Mouse (Mus musculus): ENCODE results near the gene Vmn2r106. TPM values are rescaled to one million over a fixed set of nuclear protein-coding genes. Genes with fewer than 3 reads are reported as not detected.

Gene Vmn2r106
- not detected in 2 replicates for polyA plus RNA-seq (2015; fragmentation: Nextera tagmentation; extraction: Ambion mirVana)

DNA sequence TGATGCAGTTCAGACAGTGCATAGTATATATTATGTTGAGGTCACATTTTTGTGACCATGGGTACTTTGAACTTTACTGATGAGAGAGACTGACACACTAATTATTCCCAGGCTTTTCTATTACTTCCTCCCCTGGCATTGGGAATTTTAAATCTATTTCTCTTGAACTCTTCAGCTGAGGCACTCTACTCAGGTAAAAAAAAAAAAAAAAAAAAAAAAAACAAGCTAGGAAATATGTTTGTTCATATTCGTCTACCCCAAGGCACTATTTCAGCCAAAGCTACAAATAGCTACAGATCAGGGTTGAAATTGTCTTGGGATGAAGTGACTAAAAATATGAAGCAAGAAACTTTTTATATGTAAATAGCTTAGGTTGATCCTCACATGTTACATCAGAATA, at the start of gene Vmn2r106:
Gene Vmn2r106, minus strand, starts transcription at position 101 of the 400 bp plus-strand sequence.
- 65% methylated on average over 1 of the region's 1 CpGs for WGBS
- no peak within 1 kb of the TSS for H3K9ac ChIP-seq (ENCODE audit: low read depth, low read length)
- ATAC-seq, result no peak

DNA sequence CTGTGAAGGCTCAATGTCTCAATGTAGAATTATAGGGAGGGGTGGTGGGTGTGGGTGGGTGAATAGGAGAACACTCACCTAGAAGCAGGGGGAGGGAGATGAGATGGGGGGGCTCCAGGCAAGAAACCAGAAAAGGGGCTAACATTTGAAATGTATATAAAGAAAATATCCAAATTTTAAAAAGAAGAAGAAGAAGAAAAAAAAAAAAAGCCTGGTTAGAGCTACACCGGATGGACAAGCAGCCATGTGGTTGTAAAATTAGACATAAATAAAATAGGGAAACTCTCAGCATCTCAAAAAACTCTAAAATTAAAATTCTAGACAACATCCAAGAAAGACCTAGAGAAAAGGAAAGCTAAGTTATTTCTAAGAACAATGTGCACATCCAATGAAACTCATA, 20.4 kb upstream of the Vmn2r106 start:
- Histone ChIP-seq H3K4me2 (ENCODE audit: low read depth, low read length) (no peak overlapping the region), H3K4me3 (ENCODE audit: low read length) (no peak overlapping the region), H3K27ac (ENCODE audit: low read length) (no peak overlapping the region), H3K4me1 (ENCODE audit: control insufficient read depth, insufficient read depth, low read length) (no peaks in the 10 kb centered on the region), H3K9ac (ENCODE audit: low read depth, low read length) (no peak overlapping the region), H3K36me3 (ENCODE audit: control insufficient read depth, insufficient read depth, low read length) (no peaks in the 10 kb centered on the region), H3K9me3 (ENCODE audit: control insufficient read depth, low read length) (no peaks in the 10 kb centered on the region), H3K27me3 (replicated peaks; ENCODE audit: control insufficient read depth, insufficient read depth, low read length) (no peaks in the 10 kb centered on the region)
- 92% methylated on average over 1 of the region's 1 CpGs for WGBS
- no peak for ATAC-seq

More for the DNA sequence above, at the start of gene Vmn2r106:
- Histone ChIP-seq H3K36me3 (ENCODE audit: control insufficient read depth, insufficient read depth, low read length) (no peaks in the 10 kb centered on the region), H3K27ac (ENCODE audit: low read length) (no peak within 1 kb of the TSS), H3K27me3 (replicated peaks; ENCODE audit: control insufficient read depth, insufficient read depth, low read length) (no peaks in the 10 kb centered on the region), H3K9me3 (ENCODE audit: control insufficient read depth, low read length) (no peaks in the 10 kb centered on the region), H3K4me3 (ENCODE audit: low read length) (no peak within 1 kb of the TSS), H3K4me2 (ENCODE audit: low read depth, low read length) (no peak within 1 kb of the TSS), H3K4me1 (ENCODE audit: control insufficient read depth, insufficient read depth, low read length) (no peaks in the 10 kb centered on the region)

DNA sequence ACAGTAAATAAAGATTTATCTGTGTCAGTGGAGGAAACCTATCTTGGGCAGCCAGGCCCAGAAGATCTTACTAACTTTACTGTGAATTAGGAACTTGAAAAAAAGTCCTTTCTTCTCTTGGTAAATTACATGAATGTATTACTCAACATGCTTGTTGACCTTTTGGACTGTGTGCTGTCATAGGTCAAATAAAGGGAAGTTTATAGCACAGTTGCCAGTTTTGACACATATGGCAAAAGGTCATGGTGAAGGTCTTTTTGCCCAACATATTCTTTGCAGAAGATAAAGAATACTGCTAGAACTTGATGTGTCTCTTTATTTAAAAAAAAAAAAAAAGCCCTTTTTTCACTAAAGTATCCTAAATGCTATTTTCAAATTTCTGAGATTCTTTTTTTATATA, 1.6 kb upstream of the Vmn2r106 start:
- no peaks in the 10 kb centered on the region for H3K4me1 ChIP-seq (ENCODE audit: control insufficient read depth, insufficient read depth, low read length)
- no peaks in the 10 kb centered on the region for H3K36me3 ChIP-seq (ENCODE audit: control insufficient read depth, insufficient read depth, low read length)
- H3K9me3 ChIP-seq (ENCODE audit: control insufficient read depth, low read length), result no peaks in the 10 kb centered on the region
- ATAC-seq, result no peak
- no peak overlapping the region for H3K4me3 ChIP-seq (ENCODE audit: low read length)
- no peak overlapping the region for H3K27ac ChIP-seq (ENCODE audit: low read length)
- no peak overlapping the region for H3K4me2 ChIP-seq (ENCODE audit: low read depth, low read length)
- H3K9ac ChIP-seq (ENCODE audit: low read depth, low read length), result no peak overlapping the region
- no peaks in the 10 kb centered on the region for H3K27me3 ChIP-seq (replicated peaks; ENCODE audit: control insufficient read depth, insufficient read depth, low read length)

DNA sequence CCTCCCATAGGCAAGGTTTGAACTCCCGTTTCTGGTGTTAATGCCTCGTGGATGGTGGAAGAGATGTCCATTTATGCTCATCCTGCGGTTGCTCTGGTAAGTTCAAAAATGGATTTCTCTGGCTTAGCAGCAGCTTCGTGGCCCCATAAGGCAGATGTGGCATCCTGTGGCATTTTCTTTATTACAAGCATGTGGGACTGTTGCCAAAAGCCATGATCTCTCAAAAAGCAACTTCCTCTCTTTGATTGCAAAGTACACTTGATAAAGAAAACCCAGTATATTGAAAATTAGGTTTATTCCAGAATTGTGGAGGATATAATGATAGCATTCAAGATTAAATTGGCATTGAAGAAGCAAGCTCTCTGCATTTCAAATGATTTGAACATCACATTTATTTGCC, 29.8 kb downstream of the Vmn2r106 start:
- ATAC-seq, result no peak
- Histone ChIP-seq H3K4me3 (ENCODE audit: low read length) (no peak overlapping the region), H3K4me1 (ENCODE audit: control insufficient read depth, insufficient read depth, low read length) (no peaks in the 10 kb centered on the region), H3K36me3 (ENCODE audit: control insufficient read depth, insufficient read depth, low read length) (no peaks in the 10 kb centered on the region), H3K9ac (ENCODE audit: low read depth, low read length) (no peak overlapping the region), H3K9me3 (ENCODE audit: control insufficient read depth, low read length) (no peaks in the 10 kb centered on the region), H3K27me3 (replicated peaks; ENCODE audit: control insufficient read depth, insufficient read depth, low read length) (no peaks in the 10 kb centered on the region), H3K4me2 (ENCODE audit: low read depth, low read length) (no peak overlapping the region), H3K27ac (ENCODE audit: low read length) (no peak overlapping the region)
- WGBS, result 72% methylated on average over 4 of the region's 4 CpGs

DNA sequence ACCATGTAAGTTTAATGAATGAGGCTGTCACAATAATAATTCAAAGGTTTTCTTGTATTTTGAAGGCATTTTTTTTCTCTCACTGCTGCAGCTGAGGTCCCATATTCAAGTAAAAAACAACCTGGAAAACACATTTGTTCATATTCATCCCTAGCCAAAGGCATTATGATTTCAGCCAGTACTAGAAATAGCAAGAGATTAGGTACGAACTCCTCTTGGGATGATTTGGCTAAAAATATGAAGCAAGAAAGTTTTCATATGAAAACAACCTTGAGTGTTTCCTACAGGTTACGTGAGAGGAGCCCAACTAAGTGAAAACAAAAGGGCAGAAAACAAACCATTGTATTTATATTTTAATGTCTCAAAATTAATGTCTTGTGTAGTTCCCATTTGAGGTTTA, 50.4 kb downstream of the Vmn2r106 start, which contains the start of gene Vmn2r105:
Gene Vmn2r105, minus strand, starts transcription at position 101 of the 400 bp plus-strand sequence.
- H3K4me2 ChIP-seq (ENCODE audit: low read depth, low read length), result no peak within 1 kb of the TSS
- no peak within 1 kb of the TSS for H3K4me3 ChIP-seq (ENCODE audit: low read length)
- H3K27me3 ChIP-seq (replicated peaks; ENCODE audit: control insufficient read depth, insufficient read depth, low read length), result no peaks in the 10 kb centered on the region
- 72% methylated on average over 2 of the region's 2 CpGs for WGBS
- H3K9ac ChIP-seq (ENCODE audit: low read depth, low read length), result no peak within 1 kb of the TSS
- no peak for ATAC-seq
- H3K36me3 ChIP-seq (ENCODE audit: control insufficient read depth, insufficient read depth, low read length), result no peaks in the 10 kb centered on the region
- no peaks in the 10 kb centered on the region for H3K4me1 ChIP-seq (ENCODE audit: control insufficient read depth, insufficient read depth, low read length)
- no peak within 1 kb of the TSS for H3K27ac ChIP-seq (ENCODE audit: low read length)
- H3K9me3 ChIP-seq (ENCODE audit: control insufficient read depth, low read length), result no peaks in the 10 kb centered on the region

Other genes starting within 250 kb of the Vmn2r106 start
- not detected in 2 replicates for gene Vmn2r104, start 237.2 kb downstream of the Vmn2r106 start, polyA plus RNA-seq (2015; fragmentation: Nextera tagmentation; extraction: Ambion mirVana)
- not detected in 2 replicates for gene Fpr-rs7, start 171.3 kb downstream of the Vmn2r106 start, polyA plus RNA-seq (2015; fragmentation: Nextera tagmentation; extraction: Ambion mirVana)
- not detected in 2 replicates for gene Fpr-rs6, start 102.5 kb downstream of the Vmn2r106 start, polyA plus RNA-seq (2015; fragmentation: Nextera tagmentation; extraction: Ambion mirVana)
- not detected in 2 replicates for gene Vmn2r105, start 50.5 kb downstream of the Vmn2r106 start, polyA plus RNA-seq (2015; fragmentation: Nextera tagmentation; extraction: Ambion mirVana)
- gene Vmn2r107, start 59.7 kb upstream of the Vmn2r106 start, polyA plus RNA-seq (2015; fragmentation: Nextera tagmentation; extraction: Ambion mirVana), result not detected in 2 replicates
- not detected in 2 replicates for gene Vmn1r224, start 128.6 kb upstream of the Vmn2r106 start, polyA plus RNA-seq (2015; fragmentation: Nextera tagmentation; extraction: Ambion mirVana)
- not detected in 2 replicates for gene Vmn2r108, start 195.8 kb upstream of the Vmn2r106 start, polyA plus RNA-seq (2015; fragmentation: Nextera tagmentation; extraction: Ambion mirVana)
- gene Vmn1r225, start 212.6 kb upstream of the Vmn2r106 start, polyA plus RNA-seq (2015; fragmentation: Nextera tagmentation; extraction: Ambion mirVana), result not detected in 2 replicates

All from intestine, embryonic 16.5 days (tissue).